Mouse (Mus musculus): Measurements from ENCODE around the gene Smco4.
"Not testable (repeated sequence)": the region's sequence is repeated elsewhere in the genome, so short reads cannot be mapped to it uniquely, and the experiment has no call there.

Smco4 gene

DNA sequence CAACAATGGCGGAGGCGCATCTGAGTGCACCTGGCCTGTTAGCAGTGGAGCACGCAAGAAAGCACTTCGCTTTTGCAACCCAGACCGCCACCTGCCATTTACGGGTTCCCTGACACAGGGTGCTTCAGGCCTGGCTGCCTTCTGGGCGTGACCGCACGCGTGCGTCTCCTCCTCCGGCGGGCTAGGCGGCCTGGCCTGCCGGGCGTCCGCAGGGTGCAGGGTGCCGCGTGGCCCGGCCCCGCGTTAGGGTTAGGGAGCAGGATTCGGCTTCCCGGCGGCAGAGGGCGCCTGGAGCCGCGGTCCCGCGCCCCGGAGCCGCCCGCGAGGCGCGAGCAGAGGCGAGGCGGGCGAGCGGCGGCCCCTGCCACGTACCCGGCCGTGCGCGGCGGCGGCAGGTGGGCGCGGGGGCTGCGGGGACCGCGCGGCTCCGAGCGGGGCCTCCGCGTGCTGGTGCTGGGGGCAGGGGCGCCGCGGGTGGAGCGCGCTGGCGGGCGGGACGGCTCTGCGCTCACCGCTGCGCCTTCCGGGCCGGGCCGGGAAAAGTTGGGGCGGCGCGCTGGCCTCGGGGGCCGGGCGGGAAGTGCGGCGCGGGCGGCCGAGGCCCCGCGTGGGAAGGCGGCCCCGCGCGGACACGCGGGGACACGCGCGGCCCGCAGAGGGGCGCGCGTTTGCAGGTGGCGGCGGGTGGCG is at the start of gene Smco4:
Gene Smco4 (plus strand): TSS at position 198 of the 690 bp plus-strand sequence.
- peak; percentile 63 for DNase-seq (ENCODE audit: low read depth, low spot score)

GRCm38 (mm10) chr9:15447397-15447796 is 45.8 kb upstream of the Smco4 start:
- no peak for DNase-seq (ENCODE audit: low read depth, low spot score)

DNA sequence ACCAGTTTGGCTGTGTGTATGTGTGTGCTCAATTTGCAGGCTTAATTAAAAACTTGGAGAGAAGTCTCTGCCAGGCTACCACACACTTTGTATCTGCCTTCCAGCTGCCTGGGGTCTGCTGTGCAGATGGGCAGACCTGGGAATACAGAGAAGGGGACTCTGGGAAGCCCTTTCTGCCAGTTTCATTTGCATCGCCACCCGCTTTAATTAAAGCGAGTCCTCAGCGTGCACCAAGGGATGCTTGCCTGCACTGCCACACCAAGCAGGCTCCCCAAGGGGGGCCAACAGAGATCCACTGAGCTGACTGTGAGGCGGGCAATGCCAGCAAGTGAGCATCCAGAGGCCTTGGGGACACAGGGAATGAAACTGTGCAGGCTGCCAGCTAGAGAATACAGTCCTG is 42.3 kb upstream of the Smco4 start:
- no peak for DNase-seq (ENCODE audit: low read depth, low spot score)

GRCm38 (mm10) chr9:15472256-15472655 is 21.0 kb upstream of the Smco4 start:
- no peak for DNase-seq (ENCODE audit: low read depth, low spot score)

GRCm38 (mm10) chr9:15473206-15473605 is 20.0 kb upstream of the Smco4 start:
- DNase-seq (ENCODE audit: low read depth, low spot score): no peak

DNA sequence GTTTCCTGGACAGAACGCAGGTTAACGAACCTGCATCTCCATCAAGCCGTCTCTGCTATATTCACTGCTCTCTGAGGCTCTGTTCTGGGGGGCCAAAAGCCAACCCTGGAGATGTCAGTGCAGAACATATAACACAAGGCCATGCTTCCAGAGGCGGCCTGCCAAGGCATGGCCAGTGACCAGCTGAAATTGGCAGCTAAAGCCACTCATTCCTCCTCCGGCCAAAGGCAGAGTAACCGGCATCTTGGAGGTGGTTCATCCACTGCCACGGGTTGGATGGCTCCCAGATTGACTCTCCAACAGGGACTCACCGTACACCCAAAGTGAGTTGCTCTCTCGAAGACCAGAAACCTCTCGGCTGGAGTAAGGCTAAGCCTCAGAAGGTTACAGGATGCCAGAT is 15.7 kb upstream of the Smco4 start:
- no peak for DNase-seq (ENCODE audit: low read depth, low spot score)

- no peak for DNase-seq (ENCODE audit: low read depth, low spot score)
Observed at GRCm38 (mm10) chr9:15487682-15488424, 5.4 kb upstream of the Smco4 start.

- no peak for DNase-seq (ENCODE audit: low read depth, low spot score)
Observed at GRCm38 (mm10) chr9:15489293-15489692, 3.9 kb upstream of the Smco4 start.

GRCm38 (mm10) chr9:15490331-15491100 is 2.7 kb upstream of the Smco4 start:
- DNase-seq (ENCODE audit: low read depth, low spot score): no peak

DNA sequence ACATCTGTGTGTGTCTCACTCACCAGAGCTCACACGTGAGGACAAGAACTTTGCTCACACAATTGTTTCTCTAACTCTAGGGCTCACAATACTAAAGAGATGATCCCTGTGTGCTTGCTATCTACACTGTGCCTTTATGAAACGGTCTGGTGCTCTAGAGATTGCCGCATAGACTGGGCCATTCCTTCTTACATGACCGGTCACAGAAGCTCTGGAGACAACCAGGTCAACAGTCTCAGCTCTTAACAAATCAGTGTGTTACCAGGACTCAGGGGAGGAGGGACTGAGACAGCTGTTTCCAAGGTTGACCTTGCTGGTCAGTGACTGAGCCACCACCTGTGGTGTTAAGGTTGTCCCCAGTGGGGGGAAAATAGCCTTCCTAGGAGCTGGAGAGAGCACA is 1.5 kb upstream of the Smco4 start:
- no peak for DNase-seq (ENCODE audit: low read depth, low spot score)

- no peak for DNase-seq (ENCODE audit: low read depth, low spot score)
Observed at GRCm38 (mm10) chr9:15492401-15492800, 831 bp upstream of the Smco4 start.

GRCm38 (mm10) chr9:15493925-15494558 is 810 bp downstream of the Smco4 start:
- peak; percentile 47 for DNase-seq (ENCODE audit: low read depth, low spot score)

- DNase-seq (ENCODE audit: low read depth, low spot score): not testable (repeated sequence)
Observed at GRCm38 (mm10) chr9:15495281-15495680, 2.0 kb downstream of the Smco4 start.

GRCm38 (mm10) chr9:15495921-15496577 is 2.8 kb downstream of the Smco4 start:
- no peak for DNase-seq (ENCODE audit: low read depth, low spot score)

DNA sequence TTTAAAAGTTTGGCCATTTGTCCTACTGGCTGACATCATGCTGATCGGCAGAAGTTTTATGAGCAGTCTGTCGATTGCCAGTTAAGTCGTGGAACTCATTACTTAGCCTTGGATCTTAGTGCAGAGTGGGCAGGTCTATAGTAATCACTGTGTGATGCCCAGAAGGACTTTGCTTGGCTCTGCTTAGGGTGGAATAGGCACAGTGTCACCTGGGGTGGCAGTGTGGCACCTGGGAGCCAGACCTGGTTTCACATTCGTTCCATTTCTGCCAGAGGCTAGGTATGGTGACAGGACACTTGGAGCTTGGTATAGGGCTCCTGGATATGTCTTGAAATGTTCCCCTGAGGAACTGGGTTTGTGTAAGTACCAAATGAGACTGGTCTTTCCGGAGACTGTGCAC is 6.8 kb downstream of the Smco4 start:
- DNase-seq (ENCODE audit: low read depth, low spot score): no peak

DNA sequence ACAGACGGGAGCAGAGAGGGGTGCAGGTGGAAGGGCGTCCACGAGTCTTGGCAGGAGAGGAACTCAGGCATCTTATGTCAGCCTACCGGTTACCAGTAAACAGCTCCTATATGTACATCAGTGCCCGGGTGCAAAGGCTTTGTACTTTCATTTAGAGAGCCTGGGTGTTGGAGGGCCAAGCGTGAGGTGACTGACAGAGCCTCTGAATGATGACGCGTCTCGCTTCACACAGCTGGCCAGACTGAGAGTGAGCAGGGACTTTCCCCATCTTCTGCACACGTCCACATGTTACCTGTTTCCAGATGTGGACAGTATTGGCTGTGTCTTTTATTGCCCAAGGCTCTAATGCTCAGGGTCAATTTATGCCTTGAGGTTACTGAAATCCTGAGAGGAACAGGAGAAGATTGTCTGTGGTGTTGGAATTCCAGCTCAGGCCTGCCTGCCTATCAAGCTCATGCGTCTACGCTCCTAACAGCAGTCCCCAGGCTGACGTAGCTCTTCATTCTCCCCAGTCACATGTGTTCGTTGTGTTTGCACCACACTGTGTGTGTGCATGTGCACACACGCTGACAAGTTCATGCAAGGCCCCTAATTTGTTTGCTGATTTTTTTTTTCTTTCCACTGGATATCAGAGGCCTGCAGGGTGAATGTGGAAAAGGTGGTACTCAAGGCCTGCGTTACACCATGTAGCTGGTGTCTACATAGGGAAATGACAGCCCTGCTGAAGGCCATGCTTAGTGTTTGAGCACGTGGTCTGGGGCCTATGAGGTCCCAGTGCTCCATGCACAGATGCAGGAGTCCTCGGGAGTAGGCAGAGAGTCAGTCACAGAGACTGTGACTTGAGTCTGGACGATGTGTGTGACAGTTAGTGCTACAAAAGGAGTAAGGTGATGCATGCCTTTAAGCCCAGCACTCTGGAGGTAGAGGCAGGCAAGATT is 8.4 kb downstream of the Smco4 start:
- no peak for DNase-seq (ENCODE audit: low read depth, low spot score)

DNA sequence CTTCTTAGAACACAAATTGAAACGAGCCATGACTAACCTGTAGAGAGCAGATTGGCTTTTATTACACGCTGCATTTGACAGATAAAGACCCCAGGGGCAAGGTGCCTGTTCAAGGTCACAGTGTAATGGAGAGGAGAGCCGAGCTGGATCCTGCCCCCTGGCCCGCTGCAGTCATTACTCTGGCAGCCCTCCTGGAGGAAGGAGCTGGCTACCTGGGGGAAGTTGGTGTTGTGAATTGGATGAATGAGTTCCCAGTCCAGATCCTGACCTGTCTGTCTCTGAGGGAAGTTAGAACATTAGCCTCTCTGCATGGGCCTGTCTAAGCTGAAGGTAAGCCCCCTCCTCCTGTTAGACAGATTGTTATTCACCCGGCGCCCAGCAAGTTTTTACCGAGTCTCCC is 9.2 kb downstream of the Smco4 start:
- DNase-seq (ENCODE audit: low read depth, low spot score): no peak

DNA sequence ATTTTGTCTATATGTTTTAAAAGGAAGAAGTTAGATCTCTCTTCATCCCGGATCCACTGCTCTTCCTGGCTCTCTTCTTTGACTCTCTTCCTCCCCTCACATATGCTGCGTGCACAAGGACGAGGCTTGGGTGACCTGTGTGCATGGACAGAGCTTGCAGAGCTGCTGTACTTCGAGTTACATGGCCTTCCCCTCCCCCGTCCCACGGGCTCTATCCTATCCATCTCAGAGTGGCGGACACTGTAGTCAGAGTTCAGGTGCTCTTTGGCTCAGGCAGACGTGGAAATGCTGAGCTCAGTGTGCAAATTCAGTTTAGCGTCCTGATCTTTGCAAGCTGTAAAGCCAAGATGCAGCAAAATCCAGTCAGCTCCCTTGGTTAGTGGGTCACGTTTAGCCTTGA is 10.1 kb downstream of the Smco4 start:
- no peak for DNase-seq (ENCODE audit: low read depth, low spot score)

DNA sequence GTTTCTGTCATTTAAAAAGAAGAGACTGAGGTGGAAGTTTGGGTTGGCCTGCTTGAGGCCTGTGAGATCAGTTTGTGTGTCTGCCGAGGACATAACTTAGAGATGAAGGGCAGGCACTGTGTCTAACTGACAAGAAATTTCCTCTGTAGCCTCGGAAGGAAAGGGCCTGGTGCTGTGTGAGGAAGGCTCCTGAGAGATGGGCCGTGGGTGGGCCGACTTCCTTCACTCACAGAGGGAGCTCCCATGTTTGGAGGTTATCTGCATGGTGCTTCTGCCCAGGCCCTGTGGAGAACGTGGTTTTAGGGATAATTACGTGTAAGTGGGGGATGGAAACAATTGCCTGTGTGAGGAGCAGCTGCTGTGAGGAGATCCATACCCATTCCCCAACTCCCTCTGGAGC is 10.6 kb downstream of the Smco4 start:
- DNase-seq (ENCODE audit: low read depth, low spot score): no peak

GRCm38 (mm10) chr9:15505288-15505687 is 12.1 kb downstream of the Smco4 start:
- DNase-seq (ENCODE audit: low read depth, low spot score): no peak

Data from WW6 (cell line).